Mouse (Mus musculus) stomach, postnatal 0 days (tissue): ENCODE measurements around the gene Pdhx. TPM values are rescaled to one million over a fixed set of nuclear protein-coding genes. Genes with fewer than 3 reads are reported as not detected.

Experiments
- ATAC-seq: fragments of 200-750 bp; cut with Nextera tagmentation; 2 replicates; pipeline ENCODE4 v1.8.0; 2017; ENCODE audit not compliant: low FRiP score, low TSS enrichment
- DNase-seq: peaks from one replicate; pipeline ENCODE4 v3.0.0-alpha.2; 2016; ENCODE audit warnings: low spot score
- H3K27ac ChIP-seq: fragments of 300-500 bp; sonication (generic); replicated peaks from 2 replicates; pipeline ENCODE4 v1.5.1; 2014; ENCODE audit warnings: mild to moderate bottlenecking, control low read depth
- H3K27me3 ChIP-seq: fragments of 300-500 bp; sonication (generic); 2 replicates; pipeline ENCODE4 v1.6.1; 2014; ENCODE audit warnings: low read length; ENCODE audit not compliant: control insufficient read depth, insufficient read depth
- H3K36me3 ChIP-seq: fragments of 300-500 bp; sonication (generic); 2 replicates; pipeline ENCODE4 v1.6.1; 2014; ENCODE audit warnings: low read length, mixed read lengths; ENCODE audit not compliant: control insufficient read depth, insufficient read depth
- H3K4me1 ChIP-seq: fragments of 300-500 bp; sonication (generic); replicated peaks from 2 replicates; pipeline ENCODE4 v1.6.1; 2014; ENCODE audit warnings: antibody characterized with exemption; ENCODE audit not compliant: control insufficient read depth, insufficient read depth
- H3K4me2 ChIP-seq: fragments of 300-500 bp; sonication (generic); replicated peaks from 2 replicates; pipeline ENCODE4 v1.6.1; 2014; ENCODE audit warnings: low read depth, mild to moderate bottlenecking, control low read depth, moderate library complexity
- H3K4me3 ChIP-seq: fragments of 300-500 bp; sonication (generic); 2 replicates; pipeline ENCODE4 v1.5.1; 2014; ENCODE audit warnings: low read depth, low read length, control low read depth
- H3K9ac ChIP-seq: fragments of 300-500 bp; sonication (generic); 2 replicates; pipeline ENCODE4 v1.6.1; 2014; ENCODE audit warnings: mild to moderate bottlenecking, low read length, control low read depth, mixed read lengths
- H3K9me3 ChIP-seq: fragments of 300-500 bp; sonication (generic); 2 replicates; pipeline ENCODE4 v1.6.1; 2016; ENCODE audit warnings: low read length; ENCODE audit not compliant: control insufficient read depth
- CTCF ChIP-seq: IDR thresholded peaks from 2 replicates; pipeline ENCODE4 v1.5.1; 2016; ENCODE audit warnings: antibody characterized with exemption, low read depth, mild to moderate bottlenecking, moderate library complexity
- EP300 ChIP-seq: optimal IDR thresholded peaks from 2 replicates; pipeline ENCODE3; 2016; ENCODE audit warnings: antibody characterized with exemption
- WGBS: fragments of 180-500 bp; shearing (Covaris S2); extraction: QIAGEN DNeasy Blood & Tissue Kit; methylation state at CpG from one replicate; pipeline ENCODE4 v1.1.7; 2014; 5-methylcytosine and 5-hydroxymethylcytosine counted together
- polyA plus RNA-seq: library from polyadenylated mRNA; unstranded; fragments of >200 nt; fragmentation: Nextera tagmentation; extraction: Ambion mirVana; gene quantifications from 2 replicates; pipeline ENCODE4 v1.2.1, GENCODE M21; 2015

The Pdhx gene
- polyA plus RNA-seq, 1 experiment from 2014 or later: 24.7 TPM

DNA sequence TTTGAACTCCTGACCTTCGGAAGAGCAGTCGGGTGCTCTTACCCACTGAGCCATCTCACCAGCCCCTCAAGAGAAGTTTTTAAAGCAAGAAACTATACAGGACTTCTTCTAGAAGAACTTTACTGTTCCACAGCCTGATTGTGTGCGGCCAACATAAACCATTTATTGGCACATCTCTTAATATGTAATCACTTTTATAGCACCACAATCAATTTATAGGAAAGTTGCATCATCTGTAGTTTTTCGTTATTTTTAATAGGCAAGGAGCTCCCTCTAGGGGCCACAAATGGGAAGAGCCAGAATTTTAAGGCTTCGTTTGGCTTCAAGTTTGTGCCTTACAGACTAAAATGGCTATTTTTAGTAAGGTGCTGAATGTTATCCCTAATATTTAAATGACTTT is 11.1 kb upstream of the Pdhx start:
- H3K4me2 ChIP-seq: no peak overlapping the region
- no peak overlapping the region for H3K9ac ChIP-seq
- no peaks in the 10 kb centered on the region for H3K36me3 ChIP-seq
- 56% methylated on average over 5 of the region's 5 CpGs for WGBS
- TF ChIP-seq EP300 (no peak), CTCF (peak; percentile 81)
- H3K4me1 ChIP-seq: no peaks in the 10 kb centered on the region
- H3K27ac ChIP-seq: no peak overlapping the region
- H3K4me3 ChIP-seq: no peak overlapping the region
- H3K27me3 ChIP-seq: no peaks in the 10 kb centered on the region
- ATAC-seq: no peak
- H3K9me3 ChIP-seq: no peaks in the 10 kb centered on the region
- no peak for DNase-seq

DNA sequence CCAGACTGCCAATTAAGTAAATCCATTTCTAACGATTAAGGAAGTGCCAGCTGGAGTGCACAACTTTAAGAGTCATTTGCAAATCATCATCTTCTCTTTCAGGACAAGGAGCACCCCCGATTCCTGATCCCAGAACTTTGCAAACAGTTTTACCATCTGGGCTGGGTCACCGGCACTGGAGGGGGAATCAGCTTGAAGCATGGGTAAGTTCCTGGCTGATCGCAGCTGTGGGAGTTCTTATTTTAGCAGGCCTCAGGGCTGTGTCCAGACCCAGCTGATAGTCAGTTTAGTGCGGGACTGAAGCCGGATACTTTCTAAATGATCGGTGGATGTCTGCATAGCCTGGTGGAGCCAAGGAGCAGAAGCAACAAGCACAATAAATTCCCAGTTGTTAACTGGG is 9.5 kb upstream of the Pdhx start:
- ATAC-seq (no peak), DNase-seq (no peak)
- no peak overlapping the region for H3K4me2 ChIP-seq
- H3K4me1 ChIP-seq: no peaks in the 10 kb centered on the region
- H3K27ac ChIP-seq: no peak overlapping the region
- H3K9ac ChIP-seq: no peak overlapping the region
- no peak overlapping the region for H3K4me3 ChIP-seq
- no peaks in the 10 kb centered on the region for H3K36me3 ChIP-seq
- TF ChIP-seq CTCF (no peak), EP300 (no peak)
- WGBS: 75% methylated on average over 7 of the region's 7 CpGs
- H3K9me3 ChIP-seq: no peaks in the 10 kb centered on the region
- no peaks in the 10 kb centered on the region for H3K27me3 ChIP-seq

DNA sequence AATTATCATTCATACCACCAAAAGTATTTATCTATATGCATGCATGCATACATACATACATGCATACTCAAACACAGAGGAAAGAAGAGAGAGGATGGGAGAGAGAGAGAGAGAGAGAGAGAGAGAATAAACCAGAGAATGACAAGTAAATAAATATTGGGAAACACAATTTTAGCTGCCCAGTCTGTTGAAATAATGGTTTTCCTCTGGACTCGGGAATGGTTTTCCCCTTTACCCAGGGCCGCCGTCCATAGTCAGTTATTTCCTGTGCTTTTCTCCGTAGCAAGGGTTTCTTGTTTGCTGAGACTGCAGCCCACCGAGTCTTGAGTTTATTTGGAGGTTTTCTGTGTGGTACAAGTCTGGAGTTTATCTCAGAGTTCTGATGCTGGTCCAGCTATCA is 8.4 kb upstream of the Pdhx start:
- 68% methylated on average over 5 of the region's 5 CpGs for WGBS
- no peaks in the 10 kb centered on the region for H3K4me1 ChIP-seq
- no peak overlapping the region for H3K9ac ChIP-seq
- no peak overlapping the region for H3K4me3 ChIP-seq
- no peaks in the 10 kb centered on the region for H3K27me3 ChIP-seq
- H3K36me3 ChIP-seq: no peaks in the 10 kb centered on the region
- H3K9me3 ChIP-seq: no peaks in the 10 kb centered on the region
- ATAC-seq: no peak
- no peak overlapping the region for H3K4me2 ChIP-seq
- TF ChIP-seq EP300 (no peak), CTCF (no peak)
- H3K27ac ChIP-seq: no peak overlapping the region
- no peak for DNase-seq

DNA sequence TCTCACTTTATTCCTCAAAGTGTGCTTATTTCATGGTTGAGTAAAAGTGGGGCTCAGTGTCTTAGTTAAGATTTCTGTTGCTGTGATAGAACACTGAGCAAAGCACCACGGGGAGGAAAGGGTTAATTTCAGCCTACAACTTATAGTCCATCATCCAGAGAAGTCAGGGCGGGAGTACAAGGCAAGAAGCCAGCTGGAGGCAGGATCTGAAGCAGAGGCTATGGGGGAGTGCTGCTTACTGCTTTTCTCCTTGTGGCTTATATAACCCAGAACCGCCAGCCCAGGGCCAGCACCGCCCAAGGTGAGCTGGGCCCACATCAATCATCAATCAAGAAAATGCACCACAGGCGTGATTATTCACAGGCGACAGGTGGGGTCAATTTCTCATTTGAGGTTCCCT is 7.8 kb upstream of the Pdhx start:
- WGBS: 60% methylated on average over 6 of the region's 6 CpGs
- Histone ChIP-seq H3K4me2 (no peak overlapping the region), H3K36me3 (no peaks in the 10 kb centered on the region), H3K9me3 (no peaks in the 10 kb centered on the region), H3K27me3 (no peaks in the 10 kb centered on the region), H3K9ac (no peak overlapping the region), H3K4me3 (no peak overlapping the region), H3K27ac (no peak overlapping the region), H3K4me1 (no peaks in the 10 kb centered on the region)
- TF ChIP-seq EP300: no peak
- no peak for TF ChIP-seq CTCF
- ATAC-seq: no peak
- no peak for DNase-seq

DNA sequence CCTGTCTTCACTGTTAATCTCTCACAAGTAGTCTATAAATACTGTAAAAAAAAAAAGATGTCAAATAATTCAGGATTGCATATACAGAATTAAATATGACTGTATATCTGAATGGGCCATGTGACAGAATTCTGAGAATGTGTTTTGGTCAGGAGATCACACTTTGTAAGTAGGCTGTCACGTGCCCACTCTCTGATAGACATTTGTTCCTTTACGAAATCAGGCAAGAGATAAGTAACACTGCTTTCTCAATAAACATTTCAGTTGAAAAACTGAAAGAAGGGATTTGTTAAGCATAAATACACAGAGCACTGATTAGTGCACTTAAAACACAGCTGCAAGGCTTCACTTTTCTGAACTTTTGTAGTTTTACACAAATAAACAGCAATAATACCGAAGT is 2.7 kb downstream of the Pdhx start:
- Histone ChIP-seq H3K27me3 (no peaks in the 10 kb centered on the region), H3K9ac (no peak overlapping the region), H3K27ac (no peak overlapping the region), H3K36me3 (no peaks in the 10 kb centered on the region), H3K4me2 (no peak overlapping the region), H3K4me3 (no peak overlapping the region), H3K4me1 (peaks cover 3% of the 10 kb centered on the region; the same call in 1 of the 2 replicates), H3K9me3 (no peaks in the 10 kb centered on the region)
- ATAC-seq (no peak), DNase-seq (no peak)
- 25% methylated on average over 3 of the region's 3 CpGs for WGBS
- TF ChIP-seq CTCF (no peak), EP300 (no peak)

DNA sequence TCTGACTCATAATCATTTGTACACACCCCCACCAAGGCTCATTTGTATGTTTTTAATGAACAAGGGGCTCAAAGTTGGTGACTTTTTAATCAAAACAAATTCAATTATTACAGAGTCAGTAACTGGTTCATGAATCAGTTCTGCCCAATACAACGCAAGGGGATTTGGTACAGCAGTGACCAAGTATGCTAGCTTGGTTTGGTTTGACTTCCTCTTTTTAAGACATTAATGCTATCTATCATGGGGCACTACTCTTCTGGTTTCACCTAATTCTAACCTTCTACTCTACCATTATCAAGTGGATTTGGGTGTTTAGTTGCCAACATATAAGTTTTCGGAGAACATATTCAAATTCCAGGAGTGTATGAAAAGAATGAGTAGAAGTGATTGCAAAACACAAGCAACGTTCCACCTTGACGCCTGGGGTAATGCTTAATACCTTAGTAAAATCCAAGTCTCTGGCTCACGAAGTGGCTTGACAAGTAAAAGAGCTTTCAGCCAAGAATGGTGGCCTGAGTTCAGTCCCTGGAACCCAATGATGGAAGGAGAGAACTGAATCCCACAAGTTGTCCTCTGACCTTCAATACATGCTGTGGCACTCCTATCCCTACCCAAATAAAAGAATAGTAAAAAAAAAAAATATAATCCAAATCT is 3.4 kb downstream of the Pdhx start:
- H3K27ac ChIP-seq: no peak overlapping the region
- TF ChIP-seq EP300 (no peak), CTCF (no peak)
- no peaks in the 10 kb centered on the region for H3K27me3 ChIP-seq
- H3K4me2 ChIP-seq: no peak overlapping the region
- H3K9me3 ChIP-seq: no peaks in the 10 kb centered on the region
- 82% methylated on average over 5 of the region's 5 CpGs for WGBS
- DNase-seq (no peak), ATAC-seq (no peak)
- peaks cover 3% of the 10 kb centered on the region; the same call in 1 of the 2 replicates for H3K4me1 ChIP-seq
- H3K4me3 ChIP-seq: no peak overlapping the region
- no peaks in the 10 kb centered on the region for H3K36me3 ChIP-seq
- no peak overlapping the region for H3K9ac ChIP-seq
